Mouse (Mus musculus) megakaryocyte, embryonic 14.5 days (primary cell): ENCODE data around the gene Fcna.

Source experiments
- FLI1 ChIP-seq: IDR thresholded peaks from 2 replicates; pipeline ENCODE4 v1.6.1; 2012; ENCODE audit warnings: low read length, inconsistent platforms, mixed read lengths
- GATA1 ChIP-seq: IDR thresholded peaks from 3 replicates; pipeline ENCODE4 v1.6.1; 2012; ENCODE audit warnings: mixed read lengths, low read length, inconsistent platforms, borderline replicate concordance

GRCm38 (mm10) chr2:25580621-25581101 is 47.2 kb downstream of the Fcna start:
- TF ChIP-seq GATA1 (no peak), FLI1 (no peak)
